Mouse (Mus musculus) heart, postnatal 36 days (tissue): Measurements from ENCODE around the gene Thrap3. TPM values are rescaled to one million over a fixed set of nuclear protein-coding genes. Genes with fewer than 3 reads are reported as not detected.
"Not testable (repeated sequence)": the region's sequence is repeated elsewhere in the genome, so short reads cannot be mapped to it uniquely, and the experiment has no call there.

Experiments
- DNase-seq, 2 experiments: peaks; one replicate each; pipeline ENCODE4 v3.0.0; 2021 to 2022
- intact Hi-C: fragments of 180-260 bp; cut with DNase I; formaldehyde crosslinking; loops from one replicate; pipeline ENCODE4 v1.15.1; 2025
- total RNA-seq, 2 experiments: library from RNA; stranded (reverse); gene quantifications; 2 replicates each; pipeline ENCODE4 v1.2.3; 2021

Gene Thrap3
- total RNA-seq, 2 experiments from 2014 or later = 119 to 123 TPM

GRCm38 (mm10) chr4:126222631-126223030 is 20.1 kb upstream of the Thrap3 start:
- intact Hi-C loops = no loop called here

GRCm38 (mm10) chr4:126220045-126220444 is 17.5 kb upstream of the Thrap3 start:
- no peak for DNase-seq
- intact Hi-C loops = no loop called here

More at GRCm38 (mm10) chr4:126222631-126223030, 20.1 kb upstream of the Thrap3 start:
- no peak for DNase-seq

GRCm38 (mm10) chr4:126219540-126219939 is 17.0 kb upstream of the Thrap3 start:
- intact Hi-C loops, DNase-seq: not testable (repeated sequence)

GRCm38 (mm10) chr4:126217771-126218170 is 15.2 kb upstream of the Thrap3 start:
- no peak for DNase-seq
- intact Hi-C loops = no loop called here

GRCm38 (mm10) chr4:126207081-126207480 is 4.5 kb upstream of the Thrap3 start:
- intact Hi-C loops = no loop called here
- DNase-seq = no peak

- intact Hi-C loops = no loop called here
- no peak for DNase-seq
These were observed 2.8 kb upstream of the Thrap3 start for GRCm38 (mm10) chr4:126205386-126205785.

GRCm38 (mm10) chr4:126204661-126205230 is 2.2 kb upstream of the Thrap3 start:
- intact Hi-C loops = loop anchor here (5.0 kb wide), 1 partner anchor 97 kb away; no protein-coding TSS in a partner anchor
- DNase-seq = no peak

- no peak for DNase-seq
- intact Hi-C loops = loop anchor here (5.0 kb wide), 1 partner anchor 97 kb away; no protein-coding TSS in a partner anchor
These were observed 1.5 kb upstream of the Thrap3 start for GRCm38 (mm10) chr4:126204016-126204415.

GRCm38 (mm10) chr4:126203336-126203895 is 856 bp upstream of the Thrap3 start:
- no peak for DNase-seq
- intact Hi-C loops = loop anchor here (2.0 to 5.0 kb wide), 2 partner anchors 53 to 96 kb away; partner anchors contain the start of gene Map7d1

GRCm38 (mm10) chr4:126201514-126202302 is 852 bp downstream of the Thrap3 start:
- intact Hi-C loops = loop anchor here (2.0 to 5.0 kb wide), 2 partner anchors 55 to 94 kb away; partner anchors contain the start of gene Map7d1
- DNase-seq = peak; percentile 39 to 51

GRCm38 (mm10) chr4:126200656-126201055 is 1.9 kb downstream of the Thrap3 start:
- intact Hi-C loops = loop anchor here (5.0 kb wide), 1 partner anchor 93 kb away; no protein-coding TSS in a partner anchor
- DNase-seq = no peak

- intact Hi-C loops = loop anchor here (5.0 kb wide), 1 partner anchor 93 kb away; no protein-coding TSS in a partner anchor
These were observed 2.5 kb downstream of the Thrap3 start for GRCm38 (mm10) chr4:126200036-126200435.

GRCm38 (mm10) chr4:126199556-126199955 is 3.0 kb downstream of the Thrap3 start:
- no peak for DNase-seq
- intact Hi-C loops = no loop called here

More at GRCm38 (mm10) chr4:126200036-126200435, 2.5 kb downstream of the Thrap3 start:
- no peak for DNase-seq

- intact Hi-C loops = no loop called here
- no peak for DNase-seq
These were observed 5.1 kb downstream of the Thrap3 start for GRCm38 (mm10) chr4:126197485-126197884.

GRCm38 (mm10) chr4:126194916-126195315 is 7.6 kb downstream of the Thrap3 start:
- no peak for DNase-seq
- intact Hi-C loops = no loop called here

GRCm38 (mm10) chr4:126194216-126194615 is 8.3 kb downstream of the Thrap3 start:
- intact Hi-C loops = no loop called here
- DNase-seq = no peak

GRCm38 (mm10) chr4:126190636-126191035 is 11.9 kb downstream of the Thrap3 start:
- DNase-seq = no peak
- intact Hi-C loops = no loop called here

- intact Hi-C loops = no loop called here
These were observed 15.5 kb downstream of the Thrap3 start for GRCm38 (mm10) chr4:126187096-126187495.

GRCm38 (mm10) chr4:126183034-126183433 is 19.5 kb downstream of the Thrap3 start:
- intact Hi-C loops = loop anchor here (2.0 kb wide), 1 partner anchor 126 kb away; no protein-coding TSS in a partner anchor
- no peak for DNase-seq

More at GRCm38 (mm10) chr4:126187096-126187495, 15.5 kb downstream of the Thrap3 start:
- no peak for DNase-seq

GRCm38 (mm10) chr4:126181170-126181957 is 21.2 kb downstream of the Thrap3 start:
- DNase-seq = peak; percentile 48 to 50
- intact Hi-C loops = loop anchor here (2.0 kb wide), 2 partner anchors 45 to 81 kb away; partner anchors contain the start of gene Trappc3
